Comparison of ENCODE assay signal across 8 mouse cellular contexts in genomic region chr5:64382451-64383057, GRCm38 (mm10).
DNase-seq lines count a peak whose midpoint lies in the region; ATAC-seq lines count a peak whose summit lies in the region.

No protein-coding gene starts in this region.

- no peak overlapping the region for H3K4me2 ChIP-seq in heart, embryonic 16.5 days (ENCODE audit: low read depth, low read length)
- H3K4me2 ChIP-seq in liver, embryonic 15.5 days: peak overlapping the region; percentile 23; the same call in 1 of the 2 replicates
- H3K4me2 ChIP-seq in neural tube, embryonic 11.5 days (ENCODE audit: low read depth): no peak overlapping the region
- H3K4me2 ChIP-seq in stomach, embryonic 16.5 days (ENCODE audit: low read depth, low read length): no peak overlapping the region

- H3K4me1 ChIP-seq in heart, embryonic 16.5 days (ENCODE audit: control insufficient read depth, insufficient read depth, low read length): peaks cover 33% of the 10 kb centered on the region
- peaks cover 53% of the 10 kb centered on the region for H3K4me1 ChIP-seq in liver, embryonic 15.5 days (replicated peaks)
- 0 out of 2 replicates have a peak, but pooled peaks cover 3% of the 10 kb centered on the region for H3K4me1 ChIP-seq in neural tube, embryonic 11.5 days (ENCODE audit: control insufficient read depth, insufficient read depth, low read length)
- peaks cover 32% of the 10 kb centered on the region for H3K4me1 ChIP-seq in stomach, embryonic 16.5 days (ENCODE audit: control insufficient read depth, insufficient read depth, low read length)

- H3K36me3 ChIP-seq in heart, embryonic 16.5 days (ENCODE audit: control insufficient read depth, insufficient read depth): no peaks in the 10 kb centered on the region
- H3K36me3 ChIP-seq in liver, embryonic 15.5 days (replicated peaks): no peaks in the 10 kb centered on the region
- no peaks in the 10 kb centered on the region for H3K36me3 ChIP-seq in neural tube, embryonic 11.5 days (ENCODE audit: control insufficient read depth, insufficient read depth, low read length)
- H3K36me3 ChIP-seq in stomach, embryonic 16.5 days (ENCODE audit: control insufficient read depth, insufficient read depth, low read length): no peaks in the 10 kb centered on the region

- no peaks in the 10 kb centered on the region for H3K27me3 ChIP-seq in heart, embryonic 16.5 days (ENCODE audit: control insufficient read depth, insufficient read depth, low read length)
- H3K27me3 ChIP-seq in liver, embryonic 15.5 days: 0 out of 2 replicates have a peak, but pooled peaks cover 4% of the 10 kb centered on the region
- no peaks in the 10 kb centered on the region for H3K27me3 ChIP-seq in neural tube, embryonic 11.5 days (ENCODE audit: control insufficient read depth, insufficient read depth, low read length)
- H3K27me3 ChIP-seq in stomach, embryonic 16.5 days (ENCODE audit: control insufficient read depth, insufficient read depth, low read length): no peaks in the 10 kb centered on the region

- peak; percentile 92 for ATAC-seq in erythroid progenitor cell, adult 5-6 weeks (replicated peaks; ENCODE audit: low FRiP score, poor library complexity, severe bottlenecking)
- peak; percentile 26 for ATAC-seq in heart, embryonic 16.5 days (replicated peaks; ENCODE audit: extremely low read depth, insufficient read depth, low FRiP score)
- ATAC-seq in liver, embryonic 15.5 days (ENCODE audit: insufficient read depth): peak; percentile 51
- peak; percentile 52; the same call in 1 of the 2 replicates for ATAC-seq in neural tube, embryonic 11.5 days (ENCODE audit: insufficient read depth, low FRiP score, low TSS enrichment)
- peak; percentile 76 for ATAC-seq in stomach, embryonic 16.5 days (ENCODE audit: insufficient read depth, low FRiP score)

- 21% methylated on average over 8 of the region's 8 CpGs for WGBS in heart, embryonic 16.5 days
- WGBS in liver, embryonic 15.5 days (ENCODE audit: insufficient replicate concordance): 18% methylated on average over 8 of the region's 8 CpGs
- whole genome bisulfite sequencing in neural tube, embryonic 11.5 days: 21% methylated on average over 8 of the region's 8 CpGs
- WGBS in stomach, embryonic 16.5 days: 14% methylated on average over 8 of the region's 8 CpGs

- H3K4me3 ChIP-seq in heart, embryonic 16.5 days (ENCODE audit: low read length): no peak overlapping the region
- no peak overlapping the region for H3K4me3 ChIP-seq in liver, embryonic 15.5 days (replicated peaks)
- no peak overlapping the region for H3K4me3 ChIP-seq in neural tube, embryonic 11.5 days (ENCODE audit: low read depth, low read length)
- no peak overlapping the region for H3K4me3 ChIP-seq in stomach, embryonic 16.5 days (replicated peaks; ENCODE audit: low read length)

- H3K9me3 ChIP-seq in heart, embryonic 16.5 days (replicated peaks; ENCODE audit: control insufficient read depth, low read length): no peaks in the 10 kb centered on the region
- no peaks in the 10 kb centered on the region for H3K9me3 ChIP-seq in liver, embryonic 15.5 days (replicated peaks)
- no peaks in the 10 kb centered on the region for H3K9me3 ChIP-seq in neural tube, embryonic 11.5 days (ENCODE audit: control insufficient read depth, low read length)
- no peaks in the 10 kb centered on the region for H3K9me3 ChIP-seq in stomach, embryonic 16.5 days (replicated peaks; ENCODE audit: control insufficient read depth, low read length)

- H3K27ac ChIP-seq in heart, embryonic 16.5 days (ENCODE audit: low read length): 0 out of 2 replicates have a peak overlapping the region, but pooled peaks have one; percentile 16
- H3K27ac ChIP-seq in liver, embryonic 15.5 days (replicated peaks): no peak overlapping the region
- H3K27ac ChIP-seq in neural tube, embryonic 11.5 days (ENCODE audit: low read depth, low read length): no peak overlapping the region
- H3K27ac ChIP-seq in stomach, embryonic 16.5 days (ENCODE audit: low read length): 0 out of 2 replicates have a peak overlapping the region, but pooled peaks have one; percentile 1

- DNase-seq in CD8-positive naive resting alpha-beta T cell, adult 2 months (ENCODE audit: low read depth in 2 of 2, low spot score in 2 of 2): peak; percentile 68 to 78
- peak; percentile 39 for DNase-seq in brain, embryonic 18.5 days (ENCODE audit: low read depth, low spot score)
- peak; percentile 90 for DNase-seq in kidney, postnatal 14 days
- DNase-seq in neural tube, embryonic 11.5 days (ENCODE audit: low spot score): peak; percentile 77

- peak overlapping the region; percentile 19; the same call in 1 of the 2 replicates for H3K9ac ChIP-seq in heart, embryonic 16.5 days (ENCODE audit: low read length)
- H3K9ac ChIP-seq in liver, embryonic 15.5 days: no peak overlapping the region
- no peak overlapping the region for H3K9ac ChIP-seq in neural tube, embryonic 11.5 days (ENCODE audit: low read length)
- no peak overlapping the region for H3K9ac ChIP-seq in stomach, embryonic 16.5 days (ENCODE audit: low read length)

Comparison
In these comparisons a context has a peak if more than half of its experiments do, and no peak if none do; other contexts are left out.
1. DNase-seq: peak in every context shown above with its lines; median percentile 90 in kidney, postnatal 14 days; 77 in neural tube, embryonic 11.5 days; 73 in CD8-positive naive resting alpha-beta T cell, adult 2 months; 39 in brain, embryonic 18.5 days.
2. ATAC-seq: peak in every context shown above with its lines; median percentile 92 in erythroid progenitor cell, adult 5-6 weeks; 76 in stomach, embryonic 16.5 days; 52 in neural tube, embryonic 11.5 days; 51 in liver, embryonic 15.5 days; 26 in heart, embryonic 16.5 days.
3. H3K27ac ChIP-seq: peak in heart, embryonic 16.5 days (single experiment) and stomach, embryonic 16.5 days (single experiment); none in liver, embryonic 15.5 days (single experiment) and neural tube, embryonic 11.5 days (single experiment).